In the genomic region with DNA sequence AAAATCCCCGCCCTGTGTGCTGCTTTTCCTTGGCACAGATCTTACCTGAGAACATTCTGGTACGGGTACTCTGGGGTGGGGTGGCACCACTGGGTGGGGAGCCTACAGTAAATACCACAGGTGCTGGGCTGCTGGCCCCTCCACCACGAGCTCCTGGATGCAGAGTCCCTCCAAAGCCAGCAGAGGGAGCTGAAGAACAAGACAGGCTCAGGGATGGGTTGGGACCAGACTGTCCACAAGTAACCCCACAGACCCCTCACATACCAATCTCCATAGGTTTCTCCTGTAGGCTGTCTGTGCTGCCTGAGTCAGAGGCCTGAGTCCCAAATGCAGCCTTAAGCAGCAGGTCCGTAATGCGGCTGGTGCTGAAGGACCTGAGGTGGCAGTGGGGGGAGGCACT, we compare ENCODE assay signal across 8 mouse cellular contexts. TPM values are rescaled to one million over a fixed set of nuclear protein-coding genes. Genes with fewer than 3 reads are reported as not detected.
DNase-seq lines count a peak whose midpoint lies in the region; ATAC-seq and TF ChIP-seq lines count a peak whose summit lies in the region.

No protein-coding gene starts in this region.

- no peaks in the 10 kb centered on the region for H3K4me1 ChIP-seq in testis, adult 2 months (ENCODE audit: control insufficient read depth, insufficient read depth, low read length)
- H3K4me1 ChIP-seq in heart, embryonic 13.5 days = no peaks in the 10 kb centered on the region
- H3K4me1 ChIP-seq in midbrain, embryonic 11.5 days (ENCODE audit: control insufficient read depth, insufficient read depth, low read length) = no peaks in the 10 kb centered on the region

- H3K27me3 ChIP-seq in testis, adult 2 months (ENCODE audit: control insufficient read depth, insufficient read depth, low read length) = no peaks in the 10 kb centered on the region
- H3K27me3 ChIP-seq in heart, embryonic 13.5 days (replicated peaks) = no peaks in the 10 kb centered on the region
- H3K27me3 ChIP-seq in midbrain, embryonic 11.5 days (ENCODE audit: control insufficient read depth, insufficient read depth, low read length) = no peaks in the 10 kb centered on the region

- no peak overlapping the region for H3K4me2 ChIP-seq in heart, embryonic 13.5 days
- H3K4me2 ChIP-seq in midbrain, embryonic 11.5 days = no peak overlapping the region

- peak overlapping the region; percentile 20 for H3K4me3 ChIP-seq in testis, adult 2 months (ENCODE audit: control insufficient read depth, low read depth, low read length)
- H3K4me3 ChIP-seq in heart, embryonic 13.5 days = no peak overlapping the region
- no peak overlapping the region for H3K4me3 ChIP-seq in midbrain, embryonic 11.5 days (ENCODE audit: low read depth, low read length)

- H3K9ac ChIP-seq in heart, embryonic 13.5 days = no peak overlapping the region
- H3K9ac ChIP-seq in midbrain, embryonic 11.5 days (ENCODE audit: low read length) = no peak overlapping the region

- DNase-seq in testis, postnatal 14 days (ENCODE audit: low spot score) = no peak
- DNase-seq in cerebellum, postnatal 25 days = peak; percentile 58 to 65
- DNase-seq in kidney, postnatal 25 days = peak; percentile 22 to 54
- no peak for DNase-seq in midbrain, embryonic 11.5 days (ENCODE audit: low spot score, missing footprints)
- peak; percentile 68 for DNase-seq in thymus, postnatal 0 days (ENCODE audit: low spot score)
- DNase-seq in adrenal gland, adult 2 months = no peak

- no peaks in the 10 kb centered on the region for H3K9me3 ChIP-seq in heart, embryonic 13.5 days
- no peaks in the 10 kb centered on the region for H3K9me3 ChIP-seq in midbrain, embryonic 11.5 days (ENCODE audit: control insufficient read depth, low read length)

- TF ChIP-seq CTCF in testis, adult 2 months (IDR thresholded peaks at IDR 0.05; ENCODE audit: control insufficient read depth, insufficient read depth, insufficient replicate concordance, low read depth, low read length) = peak; percentile 50; the same call in 1 of the 2 replicates

- ATAC-seq in heart, embryonic 13.5 days (ENCODE audit: extremely low read depth, insufficient number of reproducible peaks, low FRiP score, low TSS enrichment) = peak; percentile 39; the same call in 1 of the 2 replicates
- peak; percentile 70 for ATAC-seq in midbrain, embryonic 11.5 days (ENCODE audit: low FRiP score)

- WGBS in heart, embryonic 13.5 days = 56% methylated on average over 5 of the region's 5 CpGs
- 62% methylated on average over 5 of the region's 5 CpGs for WGBS in midbrain, embryonic 11.5 days

- no peaks in the 10 kb centered on the region; the same call in none of the 2 replicates for H3K36me3 ChIP-seq in testis, adult 2 months (ENCODE audit: control insufficient read depth, insufficient read depth, low read length)
- peaks cover 90% of the 10 kb centered on the region for H3K36me3 ChIP-seq in heart, embryonic 13.5 days
- peaks cover 64% of the 10 kb centered on the region for H3K36me3 ChIP-seq in midbrain, embryonic 11.5 days (ENCODE audit: control insufficient read depth, insufficient read depth, low read length)

- no peak for TF ChIP-seq POLR2A in testis, adult 2 months (IDR thresholded peaks at IDR 0.05; ENCODE audit: control insufficient read depth, low read depth, low read length)

- no peak overlapping the region for H3K27ac ChIP-seq in testis, adult 2 months (ENCODE audit: control insufficient read depth, insufficient read depth, low read depth, low read length)
- no peak overlapping the region for H3K27ac ChIP-seq in heart, embryonic 13.5 days (replicated peaks)
- H3K27ac ChIP-seq in midbrain, embryonic 11.5 days (ENCODE audit: low read depth, low read length) = no peak overlapping the region

RNA-seq across cellular contexts. Expression of gene Pus1, which starts 8.2 kb away (rescaled TPM):
- 5.2 and 5.6 TPM in 2 replicates for polyA plus RNA-seq in testis, adult 2 months (2012; rRNA removed)
- 32.6 and 39.3 TPM in 2 replicates for polyA plus RNA-seq in heart, embryonic 13.5 days (2015; fragmentation: Nextera tagmentation; extraction: Ambion mirVana)
- polyA plus RNA-seq in midbrain, embryonic 11.5 days (2014; fragmentation: Nextera tagmentation; extraction: Ambion mirVana) = 14.9 and 16.5 TPM in 2 replicates
- polyA plus RNA-seq in thymus, postnatal 0 days (2015; fragmentation: Nextera tagmentation; extraction: Ambion mirVana) = 34.6 and 37.8 TPM in 2 replicates
- 10 to 100 TPM; 37.0 to 54.3 TPM for total RNA-seq in adrenal gland, adult 2 months (2021)
- polyA plus RNA-seq in adrenal gland, adult 2 months (2012; rRNA removed) = 23.1 and 29.4 TPM in 2 replicates

RNA-seq across cellular contexts. Expression of gene Ep400, which starts 18.2 kb away (rescaled TPM):
- 196 and 227 TPM in 2 replicates for polyA plus RNA-seq in testis, adult 2 months (2012; rRNA removed)
- polyA plus RNA-seq in heart, embryonic 13.5 days (2015; fragmentation: Nextera tagmentation; extraction: Ambion mirVana) = 26.5 and 27.0 TPM in 2 replicates
- 40.0 and 40.2 TPM in 2 replicates for polyA plus RNA-seq in midbrain, embryonic 11.5 days (2014; fragmentation: Nextera tagmentation; extraction: Ambion mirVana)
- 31.3 and 31.4 TPM in 2 replicates for polyA plus RNA-seq in thymus, postnatal 0 days (2015; fragmentation: Nextera tagmentation; extraction: Ambion mirVana)
- total RNA-seq in adrenal gland, adult 2 months (2021) = 10 to 100 TPM; 69.1 to 90.6 TPM
- 68.3 and 74.6 TPM in 2 replicates for polyA plus RNA-seq in adrenal gland, adult 2 months (2012; rRNA removed)

RNA-seq across cellular contexts. Expression of gene Ulk1, which starts 21.2 kb away (rescaled TPM):
- 15.4 and 16.1 TPM in 2 replicates for polyA plus RNA-seq in testis, adult 2 months (2012; rRNA removed)
- polyA plus RNA-seq in heart, embryonic 13.5 days (2015; fragmentation: Nextera tagmentation; extraction: Ambion mirVana) = 10.6 and 11.8 TPM in 2 replicates
- 28.1 and 36.1 TPM in 2 replicates for polyA plus RNA-seq in midbrain, embryonic 11.5 days (2014; fragmentation: Nextera tagmentation; extraction: Ambion mirVana)
- 9.7 and 12.3 TPM in 2 replicates for polyA plus RNA-seq in thymus, postnatal 0 days (2015; fragmentation: Nextera tagmentation; extraction: Ambion mirVana)
- total RNA-seq in adrenal gland, adult 2 months (2021) = 10 to 100 TPM; 38.1 to 49.7 TPM
- polyA plus RNA-seq in adrenal gland, adult 2 months (2012; rRNA removed) = 71.4 and 95.4 TPM in 2 replicates

RNA-seq across cellular contexts. Expression of gene Hscb, which starts 50.9 kb away (rescaled TPM):
- 15.8 and 16.3 TPM in 2 replicates for polyA plus RNA-seq in testis, adult 2 months (2012; rRNA removed)
- 28.3 and 29.7 TPM in 2 replicates for polyA plus RNA-seq in heart, embryonic 13.5 days (2015; fragmentation: Nextera tagmentation; extraction: Ambion mirVana)
- 21.0 and 25.0 TPM in 2 replicates for polyA plus RNA-seq in midbrain, embryonic 11.5 days (2014; fragmentation: Nextera tagmentation; extraction: Ambion mirVana)
- polyA plus RNA-seq in thymus, postnatal 0 days (2015; fragmentation: Nextera tagmentation; extraction: Ambion mirVana) = 43.2 and 48.3 TPM in 2 replicates
- 10 to 100 TPM; 14.4 to 17.3 TPM for total RNA-seq in adrenal gland, adult 2 months (2021)
- polyA plus RNA-seq in adrenal gland, adult 2 months (2012; rRNA removed) = 9.9 and 10.8 TPM in 2 replicates

RNA-seq across cellular contexts. Expression of gene Chek2, which starts 51.1 kb away (rescaled TPM):
- polyA plus RNA-seq in testis, adult 2 months (2012; rRNA removed) = 1.5 and 1.7 TPM in 2 replicates
- polyA plus RNA-seq in heart, embryonic 13.5 days (2015; fragmentation: Nextera tagmentation; extraction: Ambion mirVana) = 18.2 and 19.8 TPM in 2 replicates
- polyA plus RNA-seq in midbrain, embryonic 11.5 days (2014; fragmentation: Nextera tagmentation; extraction: Ambion mirVana) = 26.8 and 28.5 TPM in 2 replicates
- polyA plus RNA-seq in thymus, postnatal 0 days (2015; fragmentation: Nextera tagmentation; extraction: Ambion mirVana) = 16.1 and 19.6 TPM in 2 replicates
- total RNA-seq in adrenal gland, adult 2 months (2021) = 1 to 10 TPM; 3.4 to 3.6 TPM
- 2.6 and 3.7 TPM in 2 replicates for polyA plus RNA-seq in adrenal gland, adult 2 months (2012; rRNA removed)

Comparison
In these comparisons a context has a peak if more than half of its experiments do, and no peak if none do; other contexts are left out.
1. DNase-seq: peak in cerebellum, postnatal 25 days (2 of 2), kidney, postnatal 25 days (2 of 2) and thymus, postnatal 0 days (single experiment); none in testis, postnatal 14 days (single experiment), midbrain, embryonic 11.5 days (single experiment) and adrenal gland, adult 2 months (single experiment).